ENCODE assay signal across 8 mouse cellular contexts in the genomic region with DNA sequence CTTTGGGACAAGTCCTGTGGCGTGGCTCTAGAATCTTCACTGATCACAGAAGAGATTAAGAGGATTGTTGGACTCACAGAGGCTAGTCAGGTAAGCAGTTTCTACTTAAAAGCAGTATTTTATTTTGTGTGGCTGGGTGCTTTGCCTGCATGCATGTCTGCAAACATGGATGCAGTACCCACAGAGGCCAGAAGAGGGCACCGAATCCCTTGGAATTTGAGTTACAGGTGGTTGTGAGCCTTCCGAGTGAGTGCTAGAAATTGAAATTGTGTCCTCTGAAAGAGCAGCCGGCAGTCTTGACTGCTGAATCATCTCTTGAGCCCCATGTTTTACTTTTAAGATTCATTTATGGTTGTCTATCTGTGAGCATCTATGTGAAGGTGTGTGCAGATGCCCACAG. TPM values are rescaled to one million over a fixed set of nuclear protein-coding genes. Genes with fewer than 3 reads are reported as not detected.
A peak's percentile ranks its signal among the peaks of the same experiment; 100 is the strongest.
DNase-seq lines count a peak whose midpoint lies in the region; ATAC-seq and TF ChIP-seq lines count a peak whose summit lies in the region.
"Had no signal": no experiment of that assay in that cellular context is flagged by ENCODE, and none has a peak within 500 bp of the region (broad histone marks: within the 10 kb centered on the region; RNA-seq: fewer than 3 reads in every experiment).

No protein-coding gene starts in this region.

- no peaks in the 10 kb centered on the region for H3K27me3 ChIP-seq in kidney, embryonic 14.5 days (ENCODE audit: control insufficient read depth, insufficient read depth, low read length)
- no peaks in the 10 kb centered on the region; the same call in 1 of the 2 replicates for H3K27me3 ChIP-seq in E14TG2a.4 (ENCODE audit: insufficient read depth, low read length)
- no peaks in the 10 kb centered on the region for H3K27me3 ChIP-seq in liver, embryonic 13.5 days
- H3K27me3 ChIP-seq: liver, embryonic 15.5 days had no signal

- no peak overlapping the region for H3K4me3 ChIP-seq in kidney, embryonic 14.5 days (ENCODE audit: low read length)
- H3K4me3 ChIP-seq in E14TG2a.4 (replicated peaks; ENCODE audit: low read length) = no peak overlapping the region
- no peak overlapping the region for H3K4me3 ChIP-seq in liver, embryonic 13.5 days (replicated peaks)
- H3K4me3 ChIP-seq: liver, embryonic 15.5 days had no signal

- WGBS in kidney, embryonic 14.5 days = 69% methylated on average over 4 of the region's 4 CpGs
- WGBS in liver, embryonic 13.5 days (ENCODE audit: insufficient replicate concordance) = 48% methylated on average over 4 of the region's 4 CpGs

- no peak overlapping the region for H3K27ac ChIP-seq in kidney, embryonic 14.5 days (ENCODE audit: low read depth, low read length)
- H3K27ac ChIP-seq in liver, embryonic 13.5 days = peak overlapping the region; percentile 87; the same call in 1 of the 2 replicates

- peak; percentile 78 for DNase-seq in kidney, adult 18-20 months
- DNase-seq in adipocyte (ENCODE audit: low spot score) = peak; percentile 53
- peak; percentile 53 for DNase-seq in liver, embryonic 13.5 days
- DNase-seq in retina, postnatal 7 days (ENCODE audit: low read depth, low spot score) = peak; percentile 54

- no peak for ATAC-seq in kidney, embryonic 14.5 days (ENCODE audit: low FRiP score, low TSS enrichment)
- 0 out of 2 replicates have a peak, but pooled peaks have one; percentile 62 for ATAC-seq in erythroid progenitor cell, adult 5-6 weeks (replicated peaks; ENCODE audit: low FRiP score, poor library complexity, severe bottlenecking)
- no peak for ATAC-seq in liver, embryonic 13.5 days (ENCODE audit: low read depth)

- H3K36me3 ChIP-seq in kidney, embryonic 14.5 days (ENCODE audit: control insufficient read depth, insufficient read depth, low read length) = peaks cover 13% of the 10 kb centered on the region
- H3K36me3 ChIP-seq in E14TG2a.4 (ENCODE audit: insufficient read depth, low read length) = no peaks in the 10 kb centered on the region
- H3K36me3 ChIP-seq in liver, embryonic 13.5 days = peaks cover 23% of the 10 kb centered on the region

- TF ChIP-seq CTCF in E14TG2a.4 (conservative IDR thresholded peaks at IDR 0.05; ENCODE audit: low read length) = peak; percentile 76

- H3K4me1 ChIP-seq in kidney, embryonic 14.5 days (ENCODE audit: control insufficient read depth, insufficient read depth, low read length) = peaks cover 6% of the 10 kb centered on the region; the same call in 1 of the 2 replicates
- peaks cover 13% of the 10 kb centered on the region for H3K4me1 ChIP-seq in E14TG2a.4 (replicated peaks; ENCODE audit: low read depth, low read length)
- peaks cover 34% of the 10 kb centered on the region for H3K4me1 ChIP-seq in liver, embryonic 13.5 days (replicated peaks)

- H3K9ac ChIP-seq in kidney, embryonic 14.5 days (ENCODE audit: low read depth, low read length) = no peak overlapping the region
- no peak overlapping the region for H3K9ac ChIP-seq in liver, embryonic 13.5 days
- H3K9ac ChIP-seq: liver, embryonic 15.5 days had no signal

- H3K9me3 ChIP-seq in kidney, embryonic 14.5 days (ENCODE audit: control insufficient read depth, low read length) = peaks cover 3% of the 10 kb centered on the region
- H3K9me3 ChIP-seq in E14TG2a.4 (ENCODE audit: low read length) = no peaks in the 10 kb centered on the region
- no peaks in the 10 kb centered on the region for H3K9me3 ChIP-seq in liver, embryonic 13.5 days (replicated peaks)
- H3K9me3 ChIP-seq: liver, embryonic 15.5 days had no signal

- H3K4me2 ChIP-seq in kidney, embryonic 14.5 days (replicated peaks; ENCODE audit: low read depth, low read length) = no peak overlapping the region
- no peak overlapping the region for H3K4me2 ChIP-seq in liver, embryonic 13.5 days

RNA-seq across cellular contexts. Expression of a gene that starts 18.3 kb away (rescaled TPM):
- 0.20 and 0.27 TPM in 2 replicates for polyA plus RNA-seq in kidney, embryonic 14.5 days (2014; fragmentation: Nextera tagmentation; extraction: Ambion mirVana)
- not detected in 2 replicates for total RNA-seq in erythroid progenitor cell, adult 5-6 weeks (2015; ENCODE audit: low replicate concordance)
- total RNA-seq in erythroid progenitor cell, adult 5-6 weeks (2017; ENCODE audit: low replicate concordance) = not detected in 2 replicates
- 0.06 and 0.14 TPM in 2 replicates for polyA plus RNA-seq in liver, embryonic 13.5 days (2015; fragmentation: Nextera tagmentation; extraction: Ambion mirVana)
